Mouse (Mus musculus) B cell, adult 67 days (primary cell): ENCODE measurements around the gene March9. TPM values are rescaled to one million over a fixed set of nuclear protein-coding genes. Genes with fewer than 3 reads are reported as not detected.

Experiments used
- total RNA-seq, 2 experiments: library from RNA; stranded (reverse); gene quantifications; 4 replicates each; pipeline ENCODE4 v1.2.4; 2023

Gene March9
- total RNA-seq: 1 to 10 TPM; 3.4 to 3.8 TPM

DNA sequence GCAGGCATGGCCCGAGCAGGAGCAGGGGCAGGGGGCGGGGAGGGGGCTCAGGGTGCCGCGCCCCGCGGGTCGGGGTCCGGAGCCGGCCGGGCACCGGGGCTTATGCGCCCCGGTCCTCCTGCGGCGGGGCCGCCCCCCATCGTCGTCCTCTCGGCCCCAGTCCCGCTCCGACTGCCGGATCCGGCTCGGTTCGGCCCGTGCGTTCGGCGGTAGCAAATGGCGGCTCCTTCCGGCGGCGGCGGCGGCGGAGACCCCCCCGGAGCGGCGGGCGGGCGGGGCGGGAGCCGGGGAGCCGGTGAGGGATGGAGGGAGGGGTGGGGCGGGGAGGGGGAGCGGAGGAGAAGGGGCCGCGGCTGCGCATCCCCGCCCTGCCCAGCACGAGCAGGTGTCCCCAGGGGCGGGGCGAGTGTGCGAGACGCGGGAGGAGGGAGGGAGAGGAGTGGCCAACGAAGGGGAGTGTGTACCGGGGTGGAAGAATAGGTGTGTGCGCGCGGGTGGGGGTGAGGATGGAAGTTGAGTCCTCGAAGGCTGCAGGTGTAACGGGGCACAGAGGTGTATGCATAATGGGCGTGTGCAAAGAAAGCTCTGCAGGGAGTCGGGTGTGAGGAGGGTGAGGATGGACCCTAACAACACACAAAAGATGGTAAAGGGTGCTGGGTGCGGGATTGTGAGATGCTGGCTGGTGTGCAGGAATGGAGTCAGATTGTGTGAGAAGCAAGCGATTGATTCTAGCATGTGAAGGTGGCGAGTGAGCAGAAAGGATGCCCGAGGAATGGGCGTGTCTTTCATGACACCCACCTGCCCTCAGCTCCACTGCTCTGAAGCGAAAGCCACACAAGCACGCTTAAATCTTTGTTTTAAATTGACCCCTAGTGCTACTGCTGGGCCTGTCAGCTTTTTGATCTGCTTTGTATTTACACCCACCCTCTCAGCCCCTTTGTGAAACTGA, at the start of gene March9:
TSS of gene March9 (minus strand) at position 217 of the 949 bp plus-strand sequence.

DNA sequence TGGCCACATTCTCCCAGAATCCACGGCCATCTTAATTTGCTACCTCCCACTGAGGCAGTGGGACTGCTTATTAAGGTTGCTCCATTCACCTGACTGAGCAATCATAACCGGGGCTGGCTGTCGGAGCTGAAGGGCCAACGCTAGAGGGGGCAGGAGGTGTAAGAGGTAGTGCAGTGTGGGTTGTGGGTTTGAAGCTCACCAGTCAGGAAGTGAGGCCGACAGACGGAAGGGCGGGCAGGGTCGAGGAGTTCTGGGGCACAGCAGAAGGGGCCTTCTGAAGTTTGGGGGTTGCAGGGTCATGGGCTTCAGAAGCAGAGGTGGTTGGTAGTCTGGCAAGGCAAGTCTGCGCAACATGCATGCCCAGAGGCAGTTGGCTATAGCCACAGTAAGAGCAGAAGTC, 15.1 kb upstream of the March9 start, which contains the start of gene Agap2:
TSS of gene Agap2 (plus strand) at position 205 of the 400 bp plus-strand sequence.

DNA sequence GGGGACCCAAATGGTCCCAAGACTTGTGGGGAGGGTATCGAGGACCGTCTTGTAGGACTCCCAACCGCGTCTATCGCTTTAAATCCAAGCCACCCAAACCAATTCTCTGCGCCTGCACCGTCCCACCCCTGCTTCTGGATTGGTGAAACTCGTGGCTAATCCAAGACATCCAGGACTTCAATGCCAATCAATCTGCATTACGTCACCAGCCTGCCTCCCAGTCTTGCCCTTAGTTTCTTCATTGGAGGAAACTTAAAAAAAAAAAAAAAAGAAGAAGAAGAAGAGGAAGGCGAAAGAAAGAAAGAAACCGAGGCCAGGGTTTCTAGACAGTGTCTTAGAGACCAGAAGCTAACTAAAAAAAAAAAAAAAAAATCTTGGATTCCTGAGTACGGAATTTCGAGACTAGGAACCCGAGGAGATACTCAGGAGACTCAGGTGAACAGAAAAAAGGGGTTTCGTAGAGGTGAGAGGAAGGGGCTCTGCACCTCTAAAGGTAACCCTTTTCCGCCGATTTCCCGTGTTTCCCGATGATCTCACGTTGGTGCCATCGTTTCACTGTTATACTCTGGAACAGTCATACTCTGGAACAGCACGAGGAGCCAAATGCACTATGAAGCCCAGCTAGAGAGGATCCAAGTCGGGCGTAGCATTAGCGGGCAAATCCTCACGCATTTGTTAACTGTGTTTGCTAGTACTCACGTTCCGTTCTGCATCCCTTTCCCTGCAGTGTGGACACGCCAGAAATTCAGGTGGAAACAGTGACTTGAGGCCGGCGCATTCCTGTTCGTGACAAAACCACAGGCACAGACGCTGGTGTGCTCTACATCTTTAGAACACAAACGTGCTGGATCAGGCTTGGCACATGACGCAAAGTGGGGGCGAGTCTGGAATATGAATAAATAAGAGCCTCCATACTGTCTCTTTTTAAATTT, 10.5 kb upstream of the March9 start, which contains the start of gene Tspan31:
TSS of gene Tspan31 (minus strand) at position 75 of the 932 bp plus-strand sequence.

DNA sequence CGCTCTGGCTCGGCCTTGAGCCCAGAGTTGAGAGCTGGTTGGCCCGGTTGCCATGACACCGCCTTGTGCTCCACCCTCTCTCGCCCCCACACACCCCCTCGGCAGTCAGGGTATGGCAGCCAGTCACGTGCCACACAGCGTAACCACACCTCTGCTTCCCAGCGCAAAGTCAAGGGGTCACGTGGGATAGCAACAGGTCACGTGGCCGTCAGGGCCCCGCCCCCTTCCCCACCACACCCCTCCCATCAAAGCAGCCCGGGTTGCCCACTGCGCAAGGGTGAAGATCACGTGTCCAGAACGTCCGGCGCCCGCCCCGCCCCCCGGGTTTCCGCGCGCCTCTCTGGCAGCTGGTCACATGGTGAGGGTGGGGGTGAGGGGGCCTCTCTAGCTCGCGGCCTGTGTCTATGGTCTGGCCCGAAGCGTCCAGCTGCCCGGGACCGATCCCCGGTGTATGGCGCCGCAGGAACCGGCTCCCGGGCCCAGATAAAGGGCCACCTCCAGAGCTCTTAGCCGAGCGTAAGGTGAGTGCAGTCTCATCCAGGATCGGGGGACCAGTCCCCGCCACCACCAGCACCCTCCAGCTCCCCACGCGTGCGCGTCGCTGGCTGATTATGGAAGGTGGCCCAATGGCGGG, 3.4 kb upstream of the March9 start, which contains the start of gene Cdk4:
TSS of gene Cdk4 (plus strand) at position 296 of the 634 bp plus-strand sequence.

DNA sequence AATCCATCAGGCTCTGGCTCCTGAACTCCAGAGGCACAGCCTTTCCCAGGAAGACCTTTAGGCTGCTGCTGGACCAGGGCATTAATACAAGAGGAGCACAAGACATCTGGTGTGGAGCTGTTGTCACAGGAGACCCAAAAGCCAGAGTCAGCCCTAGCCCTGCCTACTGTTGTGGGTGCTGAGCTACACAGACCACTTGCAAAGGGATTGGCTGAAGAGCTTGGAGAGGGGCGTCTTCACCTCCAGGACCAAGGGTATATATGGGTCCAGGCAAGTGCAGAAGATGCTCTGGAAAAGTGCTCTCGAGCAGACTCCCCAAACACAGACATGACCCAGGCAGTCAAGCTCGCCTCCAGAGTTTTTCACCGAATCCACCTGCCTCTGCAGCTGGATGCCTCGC, 12.0 kb downstream of the March9 start, which contains the start of gene Cyp27b1:
TSS of gene Cyp27b1 (plus strand) at position 297 of the 400 bp plus-strand sequence.

DNA sequence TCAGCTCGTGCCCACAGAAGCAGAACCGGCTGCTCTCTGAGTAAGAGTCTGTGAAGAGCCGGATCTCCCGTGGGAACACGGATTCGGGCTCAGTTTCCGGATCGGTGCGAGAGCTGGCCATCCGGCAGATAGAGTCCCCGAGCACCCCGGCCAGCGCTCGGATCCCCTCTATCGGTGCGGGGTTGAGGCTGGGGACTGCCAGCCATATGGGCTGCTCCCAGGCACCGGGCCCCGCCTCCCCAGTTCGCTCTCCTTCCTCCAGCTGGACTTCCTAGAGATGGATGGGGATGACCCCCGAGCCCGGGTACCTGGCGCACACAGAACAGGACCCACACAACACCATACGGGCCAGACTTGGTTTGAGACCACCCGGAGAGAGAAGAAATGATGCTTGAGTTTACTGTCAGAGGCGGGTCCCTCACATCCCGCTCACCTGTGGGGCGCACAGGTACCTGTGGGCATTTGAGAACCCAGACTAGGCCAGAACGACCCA, 18.7 kb downstream of the March9 start, which contains the start of the genes Mettl1 and Eef1akmt3:
TSS of gene Mettl1 (plus strand) at position 141 of the 493 bp plus-strand sequence.
TSS of gene Eef1akmt3 (minus strand) at position 240 of the 493 bp plus-strand sequence.

DNA sequence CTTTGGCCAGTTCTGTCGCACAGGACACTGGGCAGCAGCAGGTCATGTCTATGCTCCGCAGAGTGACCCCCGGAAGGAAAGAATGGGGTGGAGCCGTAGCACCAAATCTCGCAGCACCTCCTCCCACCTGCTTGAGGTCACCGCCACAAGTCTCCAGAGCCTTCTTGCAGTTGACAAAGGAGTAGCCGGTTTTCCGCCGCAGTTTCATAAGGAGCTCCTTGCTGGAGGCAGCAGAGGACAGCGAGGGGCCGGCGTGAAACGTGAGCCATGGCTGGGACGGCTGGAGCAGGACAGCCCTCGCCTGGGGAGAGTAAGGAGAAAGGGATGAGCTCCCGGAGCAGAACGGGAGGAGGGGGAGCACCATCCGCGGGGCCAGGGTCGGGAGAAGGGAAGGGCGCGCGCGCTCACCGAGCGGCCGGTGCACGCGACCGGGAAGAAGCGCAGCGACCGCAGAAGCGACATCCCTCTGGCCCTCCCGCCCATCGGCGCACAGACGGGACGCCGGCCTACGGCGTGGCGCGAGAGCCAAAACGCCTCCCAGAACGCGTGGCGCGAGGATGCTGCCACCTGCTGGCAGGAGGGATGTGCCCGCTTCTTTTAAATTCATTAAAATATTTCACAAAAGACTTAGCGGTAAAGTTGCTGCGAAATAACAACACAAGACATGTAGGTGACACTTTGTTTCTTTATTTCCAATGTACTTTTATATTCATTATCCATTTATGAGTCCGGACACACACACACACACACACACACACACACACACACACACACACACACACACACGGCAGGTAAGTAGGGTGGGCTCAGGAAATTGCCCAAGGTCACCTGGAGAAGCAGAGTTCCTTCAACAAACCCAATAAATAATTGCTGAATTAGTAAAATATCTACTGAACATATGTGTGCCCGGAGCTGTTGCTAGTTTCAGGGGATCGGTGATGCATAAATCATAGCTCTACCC, 29.4 kb downstream of the March9 start, which contains the start of gene Tsfm:
TSS of gene Tsfm (minus strand) at position 505 of the 961 bp plus-strand sequence.

Other genes with a start within 250 kb of the March9 start
- gene Atp23, start 158.8 kb downstream of the March9 start, total RNA-seq: 10 to 100 TPM in 1 of 2 experiments, 1 to 10 TPM in 1; 8.9 to 11.7 TPM
- gene Ctdsp2, start 81.5 kb downstream of the March9 start, total RNA-seq: 10 to 100 TPM; 60.3 to 62.6 TPM
- gene Avil, start 59.5 kb downstream of the March9 start, total RNA-seq: 1 to 10 TPM in 1 of 2 experiments, under 1 TPM in 1; 0.67 to 1.2 TPM
- 10 to 100 TPM; 20.4 to 24.3 TPM for gene Tsfm, start 29.3 kb downstream of the March9 start, total RNA-seq
- gene Mettl1, start 18.8 kb downstream of the March9 start, total RNA-seq: 10 to 100 TPM; 17.7 to 23.5 TPM
- under 1 TPM in 1 of 2 experiments, not detected in 1; 0.20 TPM for gene Eef1akmt3, start 18.7 kb downstream of the March9 start, total RNA-seq
- gene Cyp27b1, start 11.9 kb downstream of the March9 start, total RNA-seq: under 1 TPM; 0.49 to 0.74 TPM
- gene Cdk4, start 3.4 kb upstream of the March9 start, total RNA-seq: 100 to 1,000 TPM; 130 to 144 TPM
- 10 to 100 TPM; 18.8 to 26.9 TPM for gene Tspan31, start 10.1 kb upstream of the March9 start, total RNA-seq
- 100 to 1,000 TPM in 1 of 2 experiments, 10 to 100 TPM in 1; 96.1 to 101 TPM for gene Agap2, start 15.1 kb upstream of the March9 start, total RNA-seq
- gene Os9, start 60.9 kb upstream of the March9 start, total RNA-seq: 10 to 100 TPM; 79.7 to 83.4 TPM
- gene B4galnt1, start 105.0 kb upstream of the March9 start, total RNA-seq: 100 to 1,000 TPM; 434 to 483 TPM
- not detected for gene Slc26a10, start 120.5 kb upstream of the March9 start, total RNA-seq
- 1 to 10 TPM in 1 of 2 experiments, not detected in 1; 1.1 TPM for gene Arhgef25, start 129.9 kb upstream of the March9 start, total RNA-seq
- 10 to 100 TPM; 53.3 to 57.1 TPM for gene Dtx3, start 135.5 kb upstream of the March9 start, total RNA-seq
- 10 to 100 TPM; 58.1 to 60.8 TPM for gene Pip4k2c, start 151.4 kb upstream of the March9 start, total RNA-seq
- gene Kif5a, start 203.2 kb upstream of the March9 start, total RNA-seq: under 1 TPM; 0.23 to 0.53 TPM
- 100 to 1,000 TPM; 116 to 118 TPM for gene Dctn2, start 206.2 kb upstream of the March9 start, total RNA-seq
- 100 to 1,000 TPM; 106 to 117 TPM for gene Mbd6, start 228.8 kb upstream of the March9 start, total RNA-seq